Mouse (Mus musculus) thymus, adult 2 months (tissue): ENCODE results near the gene Msi2.

Source experiments
- CTCF ChIP-seq: fragments of 200-500 bp; IDR thresholded peaks from 2 replicates; pipeline ENCODE4 v1.5.1; 2012; ENCODE audit warnings: mild to moderate bottlenecking, control low read depth, low read length, moderate library complexity, borderline replicate concordance; ENCODE audit not compliant: control insufficient read depth, poor library complexity, insufficient read depth; ENCODE audit errors: extremely low read depth
- POLR2A ChIP-seq: fragments of 200-500 bp; IDR thresholded peaks from 2 replicates; pipeline ENCODE4 v1.6.1; 2012; ENCODE audit warnings: mild to moderate bottlenecking, low read length, control low read depth, moderate library complexity; ENCODE audit not compliant: control insufficient read depth, poor library complexity, insufficient read depth; ENCODE audit errors: extremely low read depth

DNA sequence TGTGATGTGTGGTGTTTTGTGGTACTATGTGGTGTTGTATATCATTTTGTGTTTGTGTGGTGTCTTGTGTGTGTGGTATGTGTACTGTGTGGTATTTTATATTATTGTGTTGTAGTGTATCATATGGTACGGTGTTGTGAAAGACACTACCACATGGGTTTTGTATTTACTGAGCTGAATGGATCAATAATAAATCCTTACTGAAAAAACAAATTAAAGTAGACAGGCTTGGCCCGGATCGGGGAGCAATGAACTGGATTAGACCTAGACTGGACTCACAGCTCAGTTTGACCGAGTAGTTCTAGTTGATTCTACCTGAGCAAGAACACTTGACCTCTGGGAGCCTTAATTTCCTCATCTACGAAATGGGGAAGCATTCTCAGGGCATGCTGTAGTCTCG, 107.5 kb downstream of the Msi2 start:
- TF ChIP-seq CTCF: no peak
- no peak for TF ChIP-seq POLR2A
